Mouse (Mus musculus): ENCODE results near the gene Agbl4.

DNA sequence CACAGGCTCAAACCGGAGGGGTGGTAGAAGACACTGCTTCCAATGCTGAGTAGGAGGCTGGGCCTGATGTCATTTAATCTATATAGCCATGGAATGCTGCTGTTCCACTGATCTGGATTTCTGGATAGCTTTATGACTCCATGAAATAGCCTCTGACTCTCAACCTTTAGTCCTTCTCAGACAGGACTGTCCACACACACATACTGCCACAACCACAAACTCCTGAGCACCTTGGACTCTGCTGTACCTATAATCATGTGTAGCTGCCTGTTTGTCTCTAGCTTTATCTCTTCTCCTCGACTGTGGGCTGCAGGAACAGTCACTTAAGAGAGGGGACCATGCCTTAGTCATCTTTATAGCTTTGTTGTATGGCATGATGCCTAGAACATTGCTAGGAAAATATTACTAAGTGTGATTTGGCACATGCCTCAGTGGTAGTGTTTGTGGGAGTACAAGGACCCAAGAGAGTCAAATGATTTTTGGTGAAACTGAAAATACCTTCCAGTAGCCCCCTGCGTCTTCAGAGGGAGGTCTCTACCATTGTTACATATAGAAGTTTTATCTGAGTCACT, 817.8 kb downstream of the Agbl4 start:
- TF ChIP-seq USF1 (IDR thresholded peaks at IDR 0.05; ENCODE audit: low read depth) (no peak), POLR2A (IDR thresholded peaks at IDR 0.05; ENCODE audit: insufficient read length, low read depth) (no peak)
